Mouse (Mus musculus) Muller cell, postnatal 12 days (primary cell): ENCODE measurements around the gene 4632433K11Rik.
"Not testable (repeated sequence)": the region's sequence is repeated elsewhere in the genome, so short reads cannot be mapped to it uniquely, and the experiment has no call there.

Experiments used
- DNase-seq: peaks from one replicate; pipeline ENCODE4 v3.0.0-alpha.2; 2015; ENCODE audit errors: inconsistent ontology term

The 4632433K11Rik gene

DNA sequence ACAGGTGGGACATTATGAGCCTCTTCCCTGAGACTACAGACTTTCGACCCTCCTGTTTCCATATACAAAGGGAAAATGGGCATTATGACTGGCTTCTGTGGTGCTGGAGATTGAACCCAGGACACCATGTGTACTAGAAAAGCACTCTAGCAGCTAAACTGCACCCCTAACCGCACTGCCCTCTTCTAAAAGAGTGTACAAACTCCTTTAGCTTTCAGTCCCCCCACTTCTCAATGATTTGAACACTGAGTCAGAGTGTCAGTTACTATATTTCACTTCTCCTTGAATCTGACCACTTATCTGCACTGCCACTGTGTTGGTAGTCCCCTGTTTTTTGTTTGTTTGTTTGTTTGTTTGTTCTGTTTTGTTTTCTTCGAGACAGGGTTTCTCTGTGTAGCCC, at the start of gene 4632433K11Rik:
Gene 4632433K11Rik, plus strand, starts transcription at position 301 of the 400 bp plus-strand sequence.
- no peak for DNase-seq

DNA sequence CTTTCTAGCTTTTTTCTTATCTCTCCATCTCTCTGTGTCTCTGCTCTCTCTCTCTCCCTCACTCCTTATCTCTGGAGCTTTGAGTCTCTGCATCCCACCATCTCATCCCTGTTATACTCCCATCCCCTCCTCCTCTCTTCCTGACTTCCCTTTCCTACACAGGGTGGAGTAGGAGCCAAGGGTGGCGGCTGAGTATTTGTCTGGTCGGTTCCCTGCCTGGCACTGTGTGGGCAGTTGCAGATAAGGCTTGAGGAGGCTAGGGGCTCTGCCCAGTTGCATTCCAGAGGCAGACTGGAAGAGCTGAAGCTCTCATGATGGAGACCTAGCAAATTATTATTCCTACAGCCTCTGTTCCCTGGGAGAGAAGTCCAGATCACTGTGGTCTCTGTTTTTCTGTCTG, 45.7 kb upstream of the 4632433K11Rik start:
- no peak for DNase-seq

DNA sequence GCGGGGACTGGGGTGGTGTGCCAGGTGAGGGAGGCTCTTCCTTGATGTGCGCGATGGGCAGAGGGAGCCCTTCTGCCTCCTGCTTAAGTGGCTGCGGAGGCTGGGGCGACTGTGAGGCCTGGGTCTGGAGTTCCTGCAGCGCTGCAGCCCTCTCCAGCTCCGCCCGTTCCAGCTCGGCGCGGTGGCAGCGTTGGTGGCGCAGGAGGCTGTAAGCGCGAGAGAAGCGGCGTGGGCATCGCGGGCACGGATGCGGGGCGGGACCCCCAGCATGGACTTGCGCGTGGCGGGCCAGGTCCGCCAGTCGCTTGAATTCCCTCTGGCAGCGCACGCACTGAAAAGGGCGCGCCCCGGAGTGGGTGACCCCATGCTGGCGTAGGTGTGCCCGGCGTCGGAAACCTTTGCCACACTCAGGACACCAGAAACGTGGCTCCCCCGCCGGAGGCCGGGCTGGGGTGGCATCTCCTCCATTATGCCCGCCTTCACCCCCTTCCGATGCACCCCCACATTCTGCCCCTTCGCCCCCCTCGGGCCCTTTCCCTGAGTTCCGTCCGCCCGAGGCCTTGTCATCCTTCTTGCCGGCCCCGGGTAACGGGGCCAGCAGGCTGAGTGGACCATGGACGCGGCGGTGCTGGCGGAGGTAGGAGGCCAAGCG, 40.4 kb upstream of the 4632433K11Rik start:
- no peak for DNase-seq

DNA sequence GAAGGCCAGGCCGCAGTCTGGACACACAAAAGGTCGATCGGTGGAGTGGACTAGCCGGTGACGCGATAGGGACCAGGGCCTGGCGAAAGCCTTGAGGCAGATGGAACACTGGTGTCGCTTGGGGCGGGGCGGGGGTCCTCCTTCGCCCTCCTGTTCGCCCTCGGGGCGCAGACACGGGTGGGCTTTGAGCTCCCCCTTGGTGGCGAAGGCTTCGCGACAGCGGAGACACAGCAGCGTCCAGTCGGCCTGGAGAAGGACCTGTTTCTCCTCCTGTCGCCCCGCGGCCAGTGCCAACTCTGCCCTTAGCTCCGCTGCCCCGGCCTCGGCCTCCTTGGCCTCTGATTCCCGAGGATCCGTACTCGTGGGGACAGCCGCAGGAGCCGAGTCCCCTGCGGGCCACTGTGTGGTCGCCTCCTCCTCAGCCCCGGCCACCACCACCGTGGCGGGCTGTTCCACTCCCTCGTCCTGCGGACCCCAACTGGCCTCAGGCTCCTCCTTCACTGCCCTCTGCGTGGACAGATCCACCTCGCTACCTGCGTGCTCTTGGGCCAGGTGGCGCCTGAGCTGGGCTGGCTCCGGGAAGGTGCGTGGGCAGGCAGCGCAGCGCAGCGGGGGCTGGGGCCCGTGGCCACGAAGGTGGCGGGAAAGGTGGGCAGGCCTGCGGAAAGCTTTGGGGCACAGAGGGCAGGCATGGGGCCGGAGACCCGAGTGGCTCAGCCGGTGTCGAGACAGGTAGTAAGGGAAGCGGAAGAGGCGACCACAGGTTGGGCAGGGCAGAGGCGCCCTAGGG, 39.7 kb upstream of the 4632433K11Rik start:
- no peak for DNase-seq

DNA sequence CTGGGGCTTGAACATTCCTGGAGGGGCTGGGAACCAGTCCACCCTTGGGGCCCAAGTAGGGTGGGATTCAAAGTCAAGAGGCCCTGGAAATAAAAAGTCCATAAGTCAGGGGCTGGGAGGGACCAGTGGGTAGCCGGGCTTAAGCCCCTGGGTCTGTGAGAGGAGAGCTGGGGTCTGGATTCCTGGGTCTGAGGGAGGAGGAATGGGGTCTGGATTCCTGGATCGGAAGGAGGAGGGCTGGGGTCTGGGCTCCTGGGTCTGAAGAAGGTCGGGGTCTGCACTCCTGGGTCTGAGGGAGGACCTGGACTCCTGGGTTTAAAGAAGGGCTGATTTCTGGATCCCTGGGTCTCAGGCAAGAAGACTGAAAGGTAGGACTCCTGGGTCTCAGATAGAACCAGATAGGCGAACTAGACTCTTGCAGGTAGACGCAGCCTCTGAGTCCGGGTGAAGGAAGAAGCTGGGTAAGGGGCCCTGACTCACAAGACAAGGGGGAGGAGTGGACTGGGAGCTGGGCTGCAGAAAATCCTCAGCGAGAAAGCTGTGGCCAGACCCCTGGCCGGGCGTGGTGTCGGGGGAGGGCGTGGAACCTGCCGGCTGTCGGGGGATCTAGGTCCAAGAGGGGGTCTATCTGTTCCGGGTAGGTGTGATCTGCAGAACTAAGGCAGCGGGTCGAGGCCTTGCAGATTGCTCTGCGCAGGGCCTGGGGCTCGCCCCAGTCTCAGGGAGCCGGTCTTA, 38.5 kb upstream of the 4632433K11Rik start:
- DNase-seq = peak; percentile 7

DNA sequence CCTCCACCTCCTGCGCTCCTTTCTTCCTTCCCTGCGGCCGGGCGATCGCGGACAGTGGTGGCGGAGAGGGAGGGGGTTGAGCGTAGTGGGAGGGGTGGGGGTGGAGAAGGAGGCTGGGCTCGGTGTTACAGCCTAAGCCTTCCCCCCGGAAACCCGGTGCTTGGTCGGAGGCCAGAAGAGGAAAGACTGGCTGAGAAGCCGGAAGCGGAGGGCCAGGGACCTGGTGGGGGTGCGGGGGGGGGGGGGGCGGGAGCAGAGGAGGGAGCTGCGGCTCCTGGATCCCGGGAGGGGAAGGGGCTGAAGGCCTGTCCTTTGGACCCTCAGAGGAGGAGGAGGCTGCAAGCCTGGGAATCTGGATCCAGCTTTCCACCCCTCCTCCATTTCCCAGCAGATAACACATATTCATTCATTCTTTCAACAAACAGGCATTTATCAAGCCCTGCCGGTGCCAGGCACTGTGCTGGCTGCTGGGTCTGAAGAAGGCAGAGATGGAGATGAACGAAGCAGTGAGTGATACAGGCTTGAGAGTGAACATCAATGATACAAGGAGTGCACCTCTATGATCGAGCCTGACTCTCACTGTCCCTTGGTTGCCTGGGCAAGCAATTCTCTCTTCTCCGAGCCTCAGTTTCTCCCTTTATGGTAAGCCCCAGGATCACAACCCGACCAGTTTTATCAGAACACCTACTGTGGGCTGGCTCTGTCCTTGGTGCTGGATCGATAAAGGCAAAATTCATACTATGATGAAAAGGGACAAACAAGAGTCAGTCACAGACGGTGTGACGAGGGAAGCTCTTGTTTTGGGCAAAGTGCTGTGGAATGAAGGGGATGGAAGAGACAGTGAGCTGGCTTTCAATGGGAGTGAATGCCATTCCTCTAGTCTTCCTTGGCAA, 37.7 kb upstream of the 4632433K11Rik start, which contains the start of gene Zfp579:
Gene Zfp579, minus strand, starts transcription at position 156 of the 893 bp plus-strand sequence.
- peak; percentile 96 for DNase-seq

DNA sequence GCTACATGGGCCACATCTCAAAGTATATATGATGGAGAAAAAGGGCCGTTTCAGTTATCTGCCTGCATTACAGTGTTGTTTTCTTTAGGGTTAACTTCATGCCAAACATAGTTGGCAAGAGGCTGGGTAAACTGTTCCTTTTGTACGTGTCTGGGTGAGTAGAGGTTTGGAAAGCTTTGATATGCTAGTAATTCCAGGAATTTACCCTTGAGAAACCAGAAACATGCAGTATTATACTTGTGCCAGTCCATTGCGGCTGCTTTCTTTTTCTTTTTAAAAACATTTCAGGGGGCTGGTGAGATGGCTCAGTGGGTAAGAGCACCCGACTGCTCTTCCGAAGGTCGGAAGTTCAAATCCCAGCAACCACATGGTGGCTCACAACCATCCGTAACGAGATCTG, 37.0 kb upstream of the 4632433K11Rik start:
- DNase-seq = peak; percentile 88

DNA sequence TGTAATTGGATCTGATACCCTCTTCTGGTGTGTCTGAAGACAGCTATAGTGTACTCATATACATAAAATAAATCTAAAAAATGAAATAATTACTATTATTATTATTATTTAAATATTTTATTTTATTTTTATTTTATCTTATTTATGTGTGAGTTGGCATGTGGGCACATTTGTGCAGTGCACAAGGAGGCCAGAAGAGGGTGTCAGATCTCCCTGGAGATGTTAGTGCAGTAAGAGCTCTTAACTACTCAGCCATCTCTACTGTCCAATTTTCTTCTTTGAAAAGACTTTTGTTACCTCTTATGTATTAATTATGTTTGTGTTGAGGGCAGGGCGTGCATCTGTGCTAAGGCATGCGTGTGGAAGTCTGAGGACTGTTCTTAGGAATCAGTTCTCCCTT, 34.0 kb upstream of the 4632433K11Rik start:
- no peak for DNase-seq

DNA sequence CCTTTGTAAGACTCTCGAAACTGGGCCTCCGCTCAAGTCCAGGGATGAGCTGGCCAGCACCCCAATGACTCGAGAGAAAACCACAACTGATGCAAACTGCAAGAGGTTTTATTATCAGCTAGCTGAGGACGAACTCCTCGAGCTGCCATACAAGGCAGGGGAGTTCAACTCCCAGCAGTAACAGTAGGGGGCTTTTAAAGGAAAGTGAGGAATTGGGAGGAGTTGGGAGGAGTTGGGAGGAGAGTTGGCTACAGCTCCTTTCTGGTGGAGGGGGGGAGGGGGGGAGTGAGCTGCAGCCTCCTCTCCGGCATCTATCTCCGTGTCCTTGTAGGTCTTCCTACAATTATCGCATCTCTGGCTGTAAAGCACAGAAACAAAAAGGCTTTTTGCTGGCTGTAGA, 31.0 kb upstream of the 4632433K11Rik start:
- not testable (repeated sequence) for DNase-seq

DNA sequence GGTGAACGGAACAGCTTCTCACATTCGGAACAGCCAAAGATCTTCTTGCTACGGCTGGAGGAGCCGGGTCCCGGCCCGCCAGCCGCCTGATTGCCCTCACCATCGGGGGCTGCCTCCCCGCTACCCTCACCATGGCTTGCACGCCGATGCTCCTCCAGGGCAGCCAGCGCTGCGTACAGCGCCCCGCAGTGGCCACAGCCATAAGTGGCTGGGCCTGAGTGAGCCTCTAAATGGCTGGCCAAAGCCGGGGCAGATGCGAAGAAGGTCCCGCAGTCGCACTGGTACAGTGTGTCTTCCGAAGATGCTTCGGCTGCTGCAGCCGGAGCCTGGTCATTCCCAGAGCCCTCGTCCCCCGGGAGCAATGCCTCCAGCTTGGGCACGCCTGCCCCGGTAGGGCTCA, 25.7 kb upstream of the 4632433K11Rik start:
- no peak for DNase-seq

DNA sequence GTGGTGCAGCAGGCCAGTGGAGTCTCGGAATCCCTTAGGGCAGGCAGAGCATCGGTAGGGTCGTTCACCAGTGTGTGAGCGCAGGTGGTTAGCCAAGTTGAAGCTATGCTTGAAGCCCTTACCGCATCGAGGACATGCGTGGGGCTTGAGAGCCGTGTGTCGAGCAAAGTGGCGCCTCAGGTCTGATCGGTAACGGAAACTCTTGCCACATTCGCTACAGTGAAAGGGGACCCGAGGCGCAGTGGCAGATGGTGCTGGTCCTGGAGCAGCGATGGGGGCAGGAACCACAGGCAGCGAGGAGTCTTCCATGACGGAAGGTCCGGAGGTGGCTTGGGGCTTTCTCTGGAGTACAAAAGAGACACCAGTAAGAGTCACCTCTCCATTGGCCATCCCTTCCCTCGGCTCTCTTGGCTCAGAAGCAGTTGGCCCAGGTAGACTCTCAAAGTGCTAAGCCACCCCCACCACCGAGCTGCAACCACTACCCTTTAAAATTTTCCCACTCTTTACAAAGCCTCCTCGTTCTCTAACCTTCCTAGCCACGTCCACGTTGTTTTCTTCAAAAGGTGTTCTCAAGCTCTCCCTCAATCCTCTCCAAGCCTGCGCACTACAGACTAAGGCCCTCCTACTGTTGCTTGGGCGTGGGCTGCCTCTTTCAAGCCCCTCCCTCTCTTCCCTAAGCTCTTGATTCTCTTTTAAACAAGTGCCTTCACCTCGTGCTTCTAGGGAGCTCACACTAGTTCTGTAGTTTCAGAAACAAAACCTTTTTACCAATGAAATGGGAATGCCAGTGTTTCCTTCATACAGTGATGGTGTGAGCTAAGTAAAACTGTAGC, 21.0 kb upstream of the 4632433K11Rik start:
- no peak for DNase-seq

DNA sequence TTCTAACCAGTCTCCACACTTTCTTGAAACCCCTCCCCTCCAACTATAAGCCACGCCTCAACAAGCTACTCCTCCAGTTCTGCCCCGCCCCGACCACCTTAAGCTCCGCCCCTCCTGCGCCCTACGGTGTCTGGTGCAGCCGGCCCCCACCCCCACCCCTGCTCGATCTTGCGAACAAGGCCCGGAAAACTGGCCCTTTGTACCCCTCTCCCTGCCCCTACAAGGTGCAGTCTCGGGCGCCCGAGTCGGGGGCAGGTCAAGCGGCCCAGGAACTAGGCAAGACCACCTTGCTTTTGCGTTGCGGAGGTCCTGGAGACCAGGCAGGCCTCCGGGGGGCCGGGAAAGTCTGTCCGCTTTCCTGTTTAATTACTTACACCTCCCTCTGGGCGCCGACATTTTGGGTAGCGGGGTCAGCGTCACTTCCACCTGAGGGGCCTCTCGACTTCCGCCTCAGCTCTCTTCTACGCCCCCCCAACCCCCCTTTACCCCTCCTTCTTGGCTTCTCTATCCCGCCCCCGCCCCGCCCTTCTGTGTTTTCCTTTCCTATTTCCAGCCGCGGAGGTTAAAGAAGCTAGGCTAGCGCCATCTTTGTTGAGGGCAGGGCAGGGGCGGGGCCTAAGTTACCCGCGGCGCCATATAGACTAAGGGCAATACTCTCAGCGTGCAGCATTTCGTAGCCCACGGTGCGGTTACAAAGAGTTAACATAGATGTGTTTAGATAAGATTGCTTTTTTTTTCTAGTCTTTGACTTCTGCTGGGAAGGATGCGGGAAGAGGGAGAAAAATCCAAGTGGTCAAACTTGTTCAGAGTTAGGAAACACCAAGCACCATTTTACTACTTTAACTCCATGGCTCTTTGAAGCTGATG, 19.4 kb upstream of the 4632433K11Rik start, which contains the start of the genes Zfp524 and Fiz1:
Gene Zfp524, plus strand, starts transcription at position 165 of the 867 bp plus-strand sequence.
Gene Fiz1, minus strand, starts transcription at position 447 of the 867 bp plus-strand sequence.
- peak; percentile 100 for DNase-seq

DNA sequence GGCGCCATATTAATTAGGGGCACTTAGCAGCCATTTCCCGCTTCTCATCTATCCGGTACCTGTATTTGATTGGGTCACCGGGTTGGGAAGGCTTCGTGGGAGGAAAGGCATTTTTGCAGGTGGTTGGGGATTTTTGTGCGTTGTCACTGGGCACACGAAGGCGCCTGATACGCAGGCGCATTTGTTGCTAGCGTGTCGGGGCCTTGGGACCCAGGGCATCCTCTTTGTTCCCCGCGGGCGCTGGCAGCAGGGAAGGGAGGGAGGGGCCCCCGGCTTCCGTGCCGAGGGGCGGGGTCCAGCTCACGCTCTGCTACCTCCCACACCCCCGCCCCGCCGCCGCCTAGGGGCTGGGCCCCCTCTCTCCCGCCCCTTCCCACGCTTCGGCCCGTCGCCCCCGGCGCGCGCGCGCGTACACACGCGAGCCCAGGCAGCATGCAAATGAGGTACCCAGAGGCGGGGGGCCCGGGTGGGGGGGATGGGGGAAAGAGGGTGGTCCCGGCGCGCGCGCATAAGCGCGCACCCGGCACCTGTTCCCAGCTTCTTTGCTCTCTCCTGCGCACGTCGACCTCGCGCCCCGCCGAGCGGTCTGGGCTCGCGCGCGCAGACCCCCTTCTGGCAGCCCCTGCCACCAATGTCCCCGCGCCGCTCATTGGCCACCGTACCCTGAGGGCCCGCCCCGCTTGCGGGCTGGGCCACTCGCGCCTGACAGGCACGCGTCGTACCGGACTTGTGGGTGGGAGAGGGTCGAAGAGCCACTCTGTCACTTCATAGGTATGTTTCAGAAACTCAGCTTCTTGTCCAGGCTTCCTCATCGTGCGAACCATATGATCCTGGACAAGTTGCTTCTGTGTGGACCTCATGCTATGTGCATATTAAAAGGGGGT, 18.6 kb upstream of the 4632433K11Rik start, which contains the start of gene Gm44973:
Gene Gm44973, plus strand, starts transcription at position 379 of the 884 bp plus-strand sequence.
- DNase-seq = peak; percentile 98

DNA sequence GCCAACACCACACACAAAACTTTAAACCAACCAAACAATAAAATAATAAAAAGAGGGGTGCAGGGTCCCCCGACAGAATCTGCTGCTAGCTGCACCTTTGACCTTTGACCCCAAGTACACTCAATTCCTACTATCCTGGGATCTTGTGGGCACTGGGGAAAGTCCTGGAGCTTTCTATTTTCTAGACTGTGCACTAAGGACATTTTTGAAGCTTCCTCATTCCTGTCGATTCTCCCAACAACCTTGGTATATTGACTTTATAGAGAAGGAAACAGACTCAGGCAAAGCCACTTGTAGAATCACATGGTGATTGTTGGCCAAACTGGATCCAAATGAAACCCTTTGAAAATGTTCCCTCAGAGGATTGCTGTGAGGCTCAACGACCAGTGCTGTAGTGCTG, 17.9 kb upstream of the 4632433K11Rik start:
- no peak for DNase-seq

DNA sequence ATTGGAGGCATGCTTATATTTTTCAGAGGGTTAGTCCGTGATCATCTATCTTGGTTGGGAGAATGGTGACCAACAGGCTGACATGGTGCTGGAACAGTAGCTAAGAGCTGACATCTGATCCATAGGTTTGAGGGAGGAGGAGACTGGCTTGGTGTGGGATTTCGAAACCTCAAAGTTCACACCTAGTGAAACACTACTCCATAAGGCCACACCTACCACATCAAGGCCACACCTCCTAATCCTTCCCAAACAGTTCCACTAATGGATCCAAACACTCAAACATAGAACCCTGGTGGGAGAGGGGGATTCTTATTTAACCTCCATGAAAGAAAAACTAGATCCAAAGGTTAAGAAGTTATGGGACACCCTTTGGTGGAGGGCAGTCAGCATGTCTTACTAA, 17.0 kb upstream of the 4632433K11Rik start:
- no peak for DNase-seq

DNA sequence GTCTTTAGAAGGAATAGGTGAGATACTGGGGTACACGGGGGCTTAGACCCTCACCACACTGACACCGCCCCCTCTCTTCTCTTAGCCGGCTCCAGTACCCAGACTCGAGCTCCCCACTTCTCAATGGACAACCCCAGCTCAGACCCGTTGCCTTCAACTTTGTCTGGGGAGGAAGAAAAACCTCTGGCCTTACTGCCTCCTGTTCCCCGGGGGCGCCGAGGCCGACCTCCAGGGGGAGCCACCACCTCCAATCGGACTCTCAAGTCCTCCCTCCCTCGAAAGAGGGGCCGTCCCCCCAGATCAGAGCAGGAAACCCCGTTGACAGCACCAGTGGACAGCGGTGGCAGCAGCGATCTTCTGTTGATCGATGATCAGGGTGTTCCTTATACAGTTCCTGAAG, 16.6 kb upstream of the 4632433K11Rik start:
- no peak for DNase-seq

DNA sequence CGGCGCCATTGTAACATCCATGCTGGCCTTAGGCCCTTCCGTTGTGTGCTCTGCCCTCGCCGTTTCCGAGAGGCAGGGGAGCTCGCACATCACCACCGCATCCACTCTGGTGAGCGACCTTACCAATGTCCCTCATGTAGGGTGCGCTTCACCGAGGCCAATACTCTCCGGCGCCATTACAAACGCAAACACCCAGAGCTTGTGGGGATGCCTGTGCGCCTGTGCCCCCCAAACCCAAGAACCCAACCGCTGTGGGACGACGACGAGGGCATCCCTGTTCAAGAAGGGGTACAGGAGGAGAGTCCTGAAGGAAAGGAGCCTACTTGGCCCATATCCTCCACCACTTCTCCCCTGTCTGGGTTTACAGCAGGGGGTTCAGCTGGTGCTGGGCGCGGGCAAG, 16.0 kb upstream of the 4632433K11Rik start:
- no peak for DNase-seq

DNA sequence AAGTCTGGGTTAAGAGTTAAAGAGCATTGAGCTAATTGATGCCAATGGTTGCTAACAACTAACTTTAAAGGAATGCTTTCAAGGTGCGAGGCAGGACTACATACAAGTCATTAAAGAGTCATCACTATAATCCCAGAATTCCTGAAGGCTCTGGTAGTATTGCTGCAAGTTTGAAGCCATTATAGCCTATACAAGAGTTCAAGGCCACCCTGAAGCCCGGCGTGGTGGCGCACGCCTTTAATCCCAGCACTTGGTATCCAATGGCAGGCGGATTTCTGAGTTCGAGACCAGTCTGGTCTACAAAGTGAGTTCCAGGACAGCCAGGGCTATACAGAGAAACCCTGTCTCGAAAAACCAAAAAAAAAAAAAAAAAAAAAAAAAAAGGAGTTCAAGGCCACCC, 14.3 kb upstream of the 4632433K11Rik start:
- peak; percentile 5 for DNase-seq
